Mouse (Mus musculus) induced T-regulatory cell, adult 2 months (primary cell): ENCODE measurements around the gene Rbm43.
"Not testable (repeated sequence)": the region's sequence is repeated elsewhere in the genome, so short reads cannot be mapped to it uniquely, and the experiment has no call there.

Source experiments
- DNase-seq: peaks from one replicate; pipeline ENCODE4 v3.0.0-alpha.2; 2012; ENCODE audit warnings: low read depth

The Rbm43 gene

GRCm38 (mm10) chr2:51914532-51914931 is 20.4 kb downstream of the Rbm43 start:
- DNase-seq, result no peak

- DNase-seq, result no peak
These were observed 22.2 kb downstream of the Rbm43 start for GRCm38 (mm10) chr2:51912740-51913139.

DNA sequence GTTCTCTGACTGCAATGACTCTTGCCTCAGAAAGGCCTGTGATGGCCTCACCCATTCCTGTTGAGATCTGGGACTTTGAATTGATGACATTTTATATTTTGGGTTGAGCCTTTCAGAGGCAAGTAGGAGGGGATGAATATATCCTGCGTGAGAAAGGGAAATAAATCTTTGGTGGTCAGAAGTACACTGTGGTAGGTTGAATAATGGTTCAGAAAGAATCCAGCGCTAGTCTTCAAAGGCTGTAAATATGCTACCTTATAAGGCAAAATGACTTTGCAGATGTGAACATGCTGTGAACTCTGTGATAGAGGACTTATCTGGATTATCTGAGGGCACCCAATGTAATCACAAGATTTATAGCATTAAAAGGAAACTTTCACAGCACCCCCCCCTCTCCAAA is 23.1 kb downstream of the Rbm43 start:
- no peak for DNase-seq

GRCm38 (mm10) chr2:51907538-51908110 is 27.3 kb downstream of the Rbm43 start:
- DNase-seq, result no peak

DNA sequence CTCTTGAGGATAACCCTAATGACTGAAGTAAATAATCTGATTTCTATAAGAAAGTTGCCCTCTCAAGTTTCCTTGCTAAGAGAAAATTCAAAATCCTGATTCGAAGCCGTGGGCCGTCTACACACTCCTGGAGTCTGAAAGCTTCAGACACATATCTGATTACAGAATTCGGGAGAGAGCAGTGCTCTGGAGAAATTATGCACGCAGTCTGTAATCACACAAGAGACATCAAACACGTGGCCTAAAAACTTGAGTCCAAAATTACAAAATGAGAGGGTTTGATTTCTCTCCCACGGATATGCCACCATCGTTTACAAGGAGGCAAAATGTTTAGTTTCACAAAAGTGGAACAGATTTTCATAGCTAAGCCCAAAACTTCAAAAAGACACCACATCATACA is 29.3 kb downstream of the Rbm43 start:
- no peak for DNase-seq

- DNase-seq, result no peak
These were observed 42.5 kb downstream of the Rbm43 start for GRCm38 (mm10) chr2:51892411-51892901.

- no peak for DNase-seq
These were observed 44.0 kb downstream of the Rbm43 start for GRCm38 (mm10) chr2:51890961-51891360.

GRCm38 (mm10) chr2:51890139-51890538 is 44.8 kb downstream of the Rbm43 start:
- not testable (repeated sequence) for DNase-seq

- no peak for DNase-seq
These were observed 54.8 kb downstream of the Rbm43 start for GRCm38 (mm10) chr2:51880143-51880542.
